ENCODE assay signal across 20 mouse cellular contexts in the genomic region with DNA sequence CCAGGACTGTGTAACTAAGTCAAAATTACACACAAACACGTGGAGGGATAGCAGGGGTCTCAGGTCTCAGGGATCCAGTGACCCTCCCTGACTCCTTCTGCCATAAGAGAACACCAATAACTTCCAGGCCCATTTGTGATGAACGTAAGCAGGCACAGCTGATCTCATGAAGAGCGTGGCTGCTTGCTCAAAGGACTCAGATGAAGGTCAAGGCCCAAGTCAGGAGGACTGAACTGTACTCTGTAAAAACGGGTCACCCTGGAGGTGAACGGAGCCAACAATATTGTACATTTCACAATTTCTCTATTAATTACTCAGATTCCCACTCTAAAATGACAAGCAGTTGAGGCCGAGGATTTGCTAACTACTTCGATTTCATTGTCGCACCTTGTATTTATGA. TPM values are rescaled to one million over a fixed set of nuclear protein-coding genes. Genes with fewer than 3 reads are reported as not detected.
"Had no signal": no experiment of that assay in that cellular context is flagged by ENCODE, and none has a peak within 500 bp of the region (broad histone marks: within the 10 kb centered on the region; RNA-seq: fewer than 3 reads in every experiment).

No protein-coding gene starts in this region.

- ATAC-seq: midbrain, embryonic 16.5 days had no signal

- H3K27me3 ChIP-seq: midbrain, embryonic 12.5 days; neural tube, embryonic 13.5 days; neural tube, embryonic 15.5 days; stomach, embryonic 15.5 days had no signal

- H3K4me2 ChIP-seq: lung, embryonic 14.5 days; midbrain, embryonic 12.5 days; neural tube, embryonic 13.5 days; neural tube, embryonic 15.5 days; stomach, embryonic 15.5 days had no signal

- H3K27ac ChIP-seq: midbrain, embryonic 10.5 days; midbrain, embryonic 12.5 days; neural tube, embryonic 13.5 days; neural tube, embryonic 15.5 days; stomach, embryonic 15.5 days; stomach, postnatal 0 days had no signal

- H3K4me3 ChIP-seq: midbrain, embryonic 10.5 days; midbrain, embryonic 12.5 days; myocyte; neural tube, embryonic 13.5 days; neural tube, embryonic 15.5 days; stomach, embryonic 15.5 days had no signal

- H3K4me1 ChIP-seq: midbrain, embryonic 12.5 days; neural tube, embryonic 13.5 days had no signal

- H3K9me3 ChIP-seq: midbrain, embryonic 10.5 days; neural tube, embryonic 13.5 days; neural tube, embryonic 15.5 days; stomach, embryonic 15.5 days had no signal

- H3K9ac ChIP-seq: lung, embryonic 14.5 days; midbrain, embryonic 12.5 days; neural tube, embryonic 13.5 days; neural tube, embryonic 15.5 days; stomach, embryonic 15.5 days had no signal

- DNase-seq: lung, adult 18-20 months; lung, embryonic 14.5 days; lung, postnatal 10 days; lung, postnatal 4 days; midbrain, embryonic 14.5 days; retina, postnatal 1 day; right cerebral cortex, adult 18-20 months; right cerebral cortex, postnatal 25 days; right cerebral cortex, postnatal 4 days; thymus, adult 2 months; thymus, postnatal 25 days; thymus, postnatal 4 days had no signal

- H3K36me3 ChIP-seq: midbrain, embryonic 10.5 days; midbrain, embryonic 12.5 days; neural tube, embryonic 13.5 days; neural tube, embryonic 15.5 days; stomach, embryonic 15.5 days had no signal

RNA-seq across cellular contexts. Expression of a gene that starts 30.0 kb away (rescaled TPM):
- polyA plus RNA-seq: midbrain, embryonic 14.5 days; myocyte; neural tube, embryonic 15.5 days; thymus, adult 2 months had no signal
